Mouse (Mus musculus): ENCODE measurements around the gene Ccdc171. TPM values are rescaled to one million over a fixed set of nuclear protein-coding genes. Genes with fewer than 3 reads are reported as not detected.
"Not testable (repeated sequence)": the region's sequence is repeated elsewhere in the genome, so short reads cannot be mapped to it uniquely, and the experiment has no call there.

The Ccdc171 gene
- total RNA-seq, 2 experiments from 2014 or later = 0.52 to 0.94 TPM

- no peak for DNase-seq (ENCODE audit: low spot score)
Measured at GRCm38 (mm10) chr4:83525690-83526055, 328 bp downstream of the Ccdc171 start.

- no peak for DNase-seq (ENCODE audit: low spot score)
Measured at GRCm38 (mm10) chr4:83526270-83526987, 1.1 kb downstream of the Ccdc171 start.

- DNase-seq (ENCODE audit: low spot score) = no peak
Measured at GRCm38 (mm10) chr4:83526988-83527334, 1.6 kb downstream of the Ccdc171 start.

GRCm38 (mm10) chr4:83527921-83528320 lies 2.6 kb downstream of the Ccdc171 start:
- no peak for DNase-seq (ENCODE audit: low spot score)

- not testable (repeated sequence) for DNase-seq (ENCODE audit: low spot score)
Measured at GRCm38 (mm10) chr4:83530060-83530459, 4.7 kb downstream of the Ccdc171 start.

GRCm38 (mm10) chr4:83533168-83533911 lies 8.0 kb downstream of the Ccdc171 start:
- no peak for DNase-seq (ENCODE audit: low spot score)

GRCm38 (mm10) chr4:83534024-83534423 lies 8.7 kb downstream of the Ccdc171 start:
- DNase-seq (ENCODE audit: low spot score) = no peak

- DNase-seq (ENCODE audit: low spot score) = no peak
Measured at GRCm38 (mm10) chr4:83549501-83549900, 24.2 kb downstream of the Ccdc171 start.

- no peak for DNase-seq (ENCODE audit: low spot score)
Measured at GRCm38 (mm10) chr4:83567190-83568113, 42.1 kb downstream of the Ccdc171 start.

GRCm38 (mm10) chr4:83568145-83568544 lies 42.8 kb downstream of the Ccdc171 start:
- DNase-seq (ENCODE audit: low spot score) = not testable (repeated sequence)

GRCm38 (mm10) chr4:83570569-83570968 lies 45.2 kb downstream of the Ccdc171 start:
- no peak for DNase-seq (ENCODE audit: low spot score)

- no peak for DNase-seq (ENCODE audit: low spot score)
Measured at GRCm38 (mm10) chr4:83571033-83571432, 45.7 kb downstream of the Ccdc171 start.

- DNase-seq (ENCODE audit: low spot score) = no peak
Measured at GRCm38 (mm10) chr4:83572521-83572920, 47.2 kb downstream of the Ccdc171 start.

- no peak for DNase-seq (ENCODE audit: low spot score)
Measured at GRCm38 (mm10) chr4:83576315-83576714, 51.0 kb downstream of the Ccdc171 start.

- DNase-seq (ENCODE audit: low spot score) = no peak
Measured at GRCm38 (mm10) chr4:83580157-83580556, 54.8 kb downstream of the Ccdc171 start.

GRCm38 (mm10) chr4:83587563-83587962 lies 62.2 kb downstream of the Ccdc171 start:
- DNase-seq (ENCODE audit: low spot score) = no peak

GRCm38 (mm10) chr4:83596486-83596885 lies 71.1 kb downstream of the Ccdc171 start:
- DNase-seq (ENCODE audit: low spot score) = no peak

- no peak for DNase-seq (ENCODE audit: low spot score)
Measured at GRCm38 (mm10) chr4:83611111-83611510, 85.8 kb downstream of the Ccdc171 start.

- DNase-seq (ENCODE audit: low spot score) = not testable (repeated sequence)
Measured at GRCm38 (mm10) chr4:83623021-83623711, 97.8 kb downstream of the Ccdc171 start.

- no peak for DNase-seq (ENCODE audit: low spot score)
Measured at GRCm38 (mm10) chr4:83623732-83624131, 98.4 kb downstream of the Ccdc171 start.

GRCm38 (mm10) chr4:83651453-83651852 lies 126.1 kb downstream of the Ccdc171 start:
- DNase-seq (ENCODE audit: low spot score) = no peak
